Mouse (Mus musculus): ENCODE measurements at regions not wholly inside any gene's neighbourhood (a gene's known extent, or its start where the extent isn't known, plus 50 kb on each side); places are given as distances from the start of the nearest gene placed in this dataset.

DNA sequence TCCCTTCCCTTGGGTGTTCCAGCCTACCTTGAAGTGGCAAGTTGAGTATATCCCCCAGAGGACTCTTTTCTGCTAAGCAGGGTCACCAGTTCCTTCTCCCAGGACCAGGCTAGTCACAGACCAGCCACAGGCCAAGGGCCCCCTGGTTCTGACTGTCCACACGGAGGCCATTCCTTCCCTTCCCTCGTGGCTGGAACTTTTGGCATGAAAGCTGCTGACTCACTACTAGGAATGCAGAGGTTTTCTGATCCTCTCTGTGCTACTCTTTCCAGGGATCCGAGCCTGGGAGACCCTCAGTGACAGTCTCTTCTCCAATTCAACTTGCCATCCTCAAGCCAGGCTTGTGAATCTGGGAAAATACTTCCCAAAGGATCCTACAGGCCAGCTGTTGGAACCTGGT lies 59.1 kb upstream of the Ptprt start:
- DNase-seq: peak; percentile 16 to 22

DNA sequence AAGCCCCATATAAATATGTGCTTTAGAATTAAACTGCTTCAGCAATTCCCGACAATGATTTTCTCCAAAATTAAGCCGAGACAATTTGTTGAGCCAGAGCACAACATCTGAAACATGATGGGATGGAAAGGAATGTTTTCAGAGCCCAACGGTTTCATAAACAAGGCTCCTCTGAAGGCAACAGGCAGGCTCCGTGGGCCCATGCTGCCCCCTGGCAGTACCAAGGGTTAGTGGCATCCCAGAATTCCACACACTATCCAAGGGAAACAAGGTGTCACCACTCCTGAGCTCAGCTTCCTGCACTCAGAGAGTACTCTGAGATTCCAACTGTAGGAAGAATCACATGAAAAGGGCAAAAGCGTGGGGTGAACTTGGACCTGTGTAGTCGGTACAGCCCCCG lies 57.5 kb upstream of the Ptprt start:
- no peak for DNase-seq

DNA sequence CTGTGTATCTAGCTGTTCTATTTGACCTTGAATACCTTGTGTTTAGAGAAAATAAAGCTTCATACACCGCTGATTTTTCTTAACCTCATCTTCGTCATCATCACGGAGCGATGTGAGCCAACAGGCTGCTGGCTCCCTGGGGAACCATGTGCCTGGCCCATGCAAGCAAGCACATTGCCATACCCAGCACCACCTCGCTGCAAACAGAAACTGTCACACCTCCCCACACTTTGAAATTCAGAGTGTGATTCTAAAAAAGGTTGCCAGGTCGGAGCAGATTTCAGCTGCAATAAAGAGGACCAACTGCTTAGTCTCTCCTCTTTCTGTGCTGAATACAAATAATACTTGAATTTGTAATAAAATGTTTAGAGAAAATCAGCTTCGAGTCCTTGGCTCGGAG lies 54.0 kb upstream of the Ptprt start:
- DNase-seq: no peak

DNA sequence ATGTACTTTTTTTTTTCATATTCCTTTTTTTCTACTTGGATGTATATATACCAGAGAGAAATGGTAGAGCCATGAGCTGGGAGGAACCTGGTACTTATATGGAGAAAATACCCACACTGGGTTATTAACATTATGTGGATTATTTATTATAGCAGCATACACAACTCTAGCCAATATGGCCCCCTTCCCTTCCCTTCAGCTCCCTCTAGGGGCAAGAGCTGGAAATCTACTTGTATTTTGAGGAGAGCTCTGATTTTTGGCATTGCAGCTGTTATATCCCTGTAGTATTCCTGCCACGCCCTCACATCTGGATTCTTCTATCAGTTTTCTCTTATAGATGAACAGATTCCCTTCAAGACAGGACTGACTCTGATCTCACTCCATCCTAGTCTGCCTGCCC lies 52.0 kb upstream of the Ptprt start:
- DNase-seq: no peak

DNA sequence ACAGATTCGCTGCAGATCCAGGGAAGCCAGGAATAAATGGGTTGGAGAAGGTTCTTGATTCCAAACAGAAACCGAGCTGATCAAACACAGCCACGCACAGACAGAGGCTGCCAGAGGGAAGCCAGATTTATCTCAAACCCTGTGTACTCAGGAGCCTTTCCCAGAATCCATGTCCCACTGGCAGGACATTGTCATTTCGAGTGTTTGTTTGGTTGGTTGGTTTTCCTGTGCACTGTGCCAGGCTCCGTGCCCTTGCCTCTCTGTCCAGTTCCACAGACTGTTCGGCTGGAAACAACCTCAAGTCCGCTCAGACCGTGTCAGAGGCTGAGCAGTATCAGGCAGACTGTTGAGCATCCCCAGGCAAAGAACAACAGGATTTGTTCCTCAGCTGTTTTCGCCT lies 51.4 kb upstream of the Ptprt start:
- no peak for DNase-seq

Measured in adrenal gland, postnatal 36 days (tissue).